Mouse (Mus musculus) frontal cortex, postnatal 36 days (tissue): ENCODE measurements at regions not wholly inside any gene's neighbourhood (a gene's known extent, or its start where the extent isn't known, plus 50 kb on each side); places are given as distances from the start of the nearest gene placed in this dataset.

ENCODE experiments used
- DNase-seq, 2 experiments: peaks; one replicate each; pipeline ENCODE4 v3.0.0; 2022; ENCODE audit warnings: low spot score in 2 of 2

DNA sequence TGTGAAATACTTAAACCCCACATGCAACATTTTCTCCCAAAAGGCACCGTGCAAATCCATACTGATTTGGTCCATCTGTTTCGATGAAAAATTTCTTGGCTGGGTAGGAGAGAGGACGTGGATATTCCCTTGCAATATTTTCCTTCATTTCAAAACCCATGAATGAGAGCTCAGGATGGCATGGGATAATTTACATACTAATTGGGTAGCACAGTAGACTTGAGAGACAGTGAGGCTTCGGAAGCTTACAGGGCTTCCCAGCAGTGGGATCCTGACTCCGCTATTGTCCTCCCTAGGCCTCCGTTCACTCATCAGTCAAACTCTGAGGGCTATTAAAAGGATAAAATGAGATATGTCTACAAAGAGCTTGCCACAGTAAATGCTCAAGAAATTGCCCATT, 59.8 kb downstream of the Sox3 start:
- DNase-seq: no peak

DNA sequence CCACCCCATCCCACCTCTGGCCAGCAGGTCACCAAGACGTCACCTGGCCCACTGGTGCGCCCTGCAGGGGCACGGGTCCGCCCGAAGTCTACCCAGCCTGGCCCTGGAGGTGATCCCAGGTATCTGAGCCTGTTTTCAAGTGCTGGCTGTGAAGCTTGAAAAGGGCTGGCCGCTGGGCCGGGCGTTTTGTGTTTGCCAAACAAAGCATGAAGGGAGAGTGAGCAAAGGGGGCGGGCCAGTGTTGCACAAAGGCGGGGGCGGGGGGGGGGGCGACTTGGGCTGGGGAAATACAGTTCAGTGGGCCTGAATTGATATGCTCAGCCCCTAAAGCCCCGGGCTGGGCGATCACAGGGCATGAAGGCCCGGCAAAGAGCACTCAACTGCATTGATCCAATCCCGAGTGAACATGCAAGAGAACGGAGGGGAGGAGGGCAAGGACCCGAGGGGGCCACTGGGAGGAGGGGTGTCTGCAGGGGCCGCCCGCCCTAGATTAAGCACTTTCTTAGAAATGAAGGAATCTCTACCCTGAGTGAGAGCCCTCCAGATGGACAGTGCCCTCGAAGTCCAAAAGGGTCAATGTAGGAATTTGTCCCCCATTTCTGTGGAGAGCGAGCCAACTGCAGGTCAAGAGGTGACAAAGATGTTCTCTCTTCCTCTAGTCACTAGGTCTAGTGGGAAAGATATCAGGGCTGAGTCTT, 61.8 kb downstream of the Sox3 start:
- no peak for DNase-seq

DNA sequence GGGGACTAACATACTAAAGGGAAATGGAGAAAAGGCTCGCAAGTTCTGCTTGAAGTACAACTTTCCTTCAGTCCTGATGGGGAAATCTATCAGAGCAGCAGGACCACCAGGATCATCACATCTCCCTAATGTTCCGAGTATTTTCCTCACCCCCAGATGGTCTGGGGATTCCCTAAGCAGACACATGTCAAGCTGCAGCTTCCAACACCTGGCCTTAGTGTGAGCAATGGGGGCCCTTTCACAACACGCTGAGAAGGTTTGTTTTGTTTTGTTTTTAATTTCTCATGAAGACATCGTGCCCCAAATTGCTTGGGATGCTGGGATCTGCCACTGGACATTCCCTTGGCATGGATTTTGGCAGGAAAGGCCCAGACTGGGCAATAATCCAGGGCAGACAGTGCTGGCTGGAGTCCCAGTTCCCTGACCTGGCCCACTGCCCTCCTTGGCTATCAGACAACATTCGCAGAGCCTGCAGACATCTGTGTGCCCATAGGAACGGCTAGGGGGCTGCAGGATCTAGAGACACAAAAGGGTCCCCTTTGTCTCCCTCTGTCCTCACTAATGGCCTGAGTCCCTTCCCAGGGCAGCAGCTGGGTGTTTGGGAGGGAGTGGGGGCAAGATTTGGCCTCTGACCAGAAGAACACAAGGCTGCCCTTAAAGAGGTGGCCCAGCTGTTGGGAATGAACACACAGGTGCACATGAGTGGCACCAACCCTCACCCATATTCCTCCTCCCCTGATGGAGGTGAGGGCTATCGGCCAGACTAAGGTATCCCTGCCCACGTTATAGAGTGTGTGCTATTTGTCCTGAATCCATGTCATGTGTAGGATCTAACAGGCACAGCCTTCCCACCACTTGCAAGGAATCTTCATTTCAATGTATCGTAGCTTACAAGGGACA, 67.8 kb downstream of the Sox3 start:
- peak; percentile 19 to 27 for DNase-seq

DNA sequence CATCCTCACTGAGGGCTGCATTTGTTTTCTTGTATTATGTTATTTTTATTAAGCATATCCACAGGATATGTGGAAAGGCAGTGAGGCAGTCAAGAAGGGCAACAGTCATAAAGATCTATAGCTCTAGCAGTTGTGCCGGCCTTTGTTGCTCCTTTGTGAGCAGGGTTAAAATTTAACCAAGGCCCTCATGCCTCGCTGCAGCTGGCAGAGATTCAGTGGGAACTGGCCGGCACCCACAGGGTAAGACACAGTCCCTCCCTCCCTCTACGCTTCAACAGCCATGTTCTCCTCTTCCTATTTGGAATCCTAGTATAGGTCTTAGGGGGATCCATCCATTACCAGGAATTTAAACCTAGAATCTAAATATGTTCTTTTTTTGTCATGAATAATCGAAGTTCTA, 94.7 kb downstream of the Sox3 start:
- no peak for DNase-seq

DNA sequence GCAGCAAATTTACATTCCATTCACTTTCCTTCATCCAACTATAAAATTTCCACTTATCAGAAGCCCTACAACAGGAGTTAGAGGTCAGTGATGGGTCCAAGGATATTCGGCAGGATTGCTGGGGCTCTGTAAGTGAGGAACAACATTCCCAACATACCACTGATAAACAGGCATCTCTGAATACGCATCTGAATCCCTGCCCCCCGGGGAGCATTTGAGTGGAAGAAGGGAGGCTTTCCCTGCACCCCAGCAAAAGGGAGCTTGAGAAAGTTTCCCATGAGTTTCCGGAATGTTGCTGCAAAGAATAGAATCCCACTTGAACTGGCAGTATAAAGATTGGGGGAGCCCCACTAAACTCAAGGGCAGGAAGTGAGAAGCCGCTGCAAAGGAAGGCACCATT, 112.5 kb downstream of the Sox3 start:
- DNase-seq: no peak

DNA sequence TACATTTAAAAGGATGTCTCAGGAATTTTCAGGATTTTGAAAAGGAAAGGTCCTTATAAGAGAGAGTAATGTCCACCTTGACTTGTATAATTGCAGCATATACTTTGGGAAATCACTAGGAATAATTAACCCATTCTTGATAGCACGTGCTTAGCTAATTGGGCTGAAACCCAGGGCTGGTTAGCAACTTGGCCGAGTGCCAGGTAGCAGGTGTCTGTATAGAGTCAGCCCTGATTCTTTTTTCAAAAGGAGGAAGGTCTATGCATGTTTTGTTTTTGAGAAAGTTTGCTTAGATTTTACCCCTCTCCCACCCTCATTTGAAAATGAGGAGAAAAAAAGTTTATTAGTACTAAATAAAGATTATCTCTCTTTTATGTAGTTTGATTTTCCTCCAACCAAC, 113.1 kb downstream of the Sox3 start:
- no peak for DNase-seq

DNA sequence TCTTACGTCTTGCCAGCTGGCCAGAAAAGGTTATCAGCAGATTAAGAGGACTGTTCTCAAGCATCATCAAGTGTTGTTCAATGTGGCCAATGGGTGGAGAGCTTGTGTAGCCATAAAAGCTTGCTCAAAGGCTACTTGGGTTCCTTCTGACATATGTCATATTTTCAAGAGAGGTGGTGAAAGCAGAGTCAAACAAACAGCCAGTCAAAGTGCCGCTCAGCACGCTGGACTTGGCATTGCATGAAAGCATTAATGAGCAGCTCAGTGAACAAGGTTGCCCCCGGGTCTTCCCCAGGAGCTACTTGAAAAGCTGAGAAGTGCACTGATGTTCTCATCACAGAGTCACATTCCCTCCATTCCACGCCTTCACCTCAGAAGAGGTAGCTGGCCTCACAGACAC, 119.6 kb downstream of the Sox3 start:
- DNase-seq: no peak

DNA sequence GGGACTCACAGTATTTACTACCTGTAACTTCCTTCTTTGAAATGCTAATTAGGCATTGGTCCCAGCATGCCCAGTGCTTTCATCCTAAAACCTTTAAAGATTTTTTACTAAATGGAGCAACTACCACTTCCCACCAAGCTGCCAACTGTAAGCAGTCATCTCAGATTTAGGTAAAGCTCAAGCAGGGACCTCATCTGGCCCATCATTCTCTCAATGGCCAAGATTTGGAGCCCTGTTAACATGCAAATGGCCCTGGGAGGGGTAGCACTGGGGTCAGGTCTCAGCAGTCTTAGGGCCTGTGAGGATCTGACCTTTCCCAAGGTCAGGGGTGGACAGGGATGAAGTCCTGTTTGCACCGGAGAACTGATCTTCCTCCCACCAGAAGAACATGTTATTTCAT, 120.8 kb downstream of the Sox3 start:
- no peak for DNase-seq

DNA sequence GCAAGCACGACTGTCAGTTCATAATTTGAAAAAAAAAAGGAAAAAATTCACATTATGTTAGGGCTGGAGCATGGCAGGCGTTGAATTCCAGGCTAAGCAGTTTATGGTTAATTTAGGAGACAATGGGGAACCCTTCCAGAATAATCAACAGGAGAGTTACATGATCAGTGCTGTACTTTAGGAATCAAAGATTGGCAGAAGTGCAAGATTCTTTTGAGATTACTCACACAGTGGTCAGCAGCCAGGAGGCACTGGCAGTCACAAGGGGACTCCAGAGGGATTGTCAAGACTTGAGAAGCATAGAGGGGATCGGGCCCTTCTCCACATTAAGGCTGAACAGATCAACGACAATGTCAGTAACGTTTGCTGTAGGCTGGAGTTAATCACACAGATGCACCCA, 142.8 kb downstream of the Sox3 start:
- no peak for DNase-seq

DNA sequence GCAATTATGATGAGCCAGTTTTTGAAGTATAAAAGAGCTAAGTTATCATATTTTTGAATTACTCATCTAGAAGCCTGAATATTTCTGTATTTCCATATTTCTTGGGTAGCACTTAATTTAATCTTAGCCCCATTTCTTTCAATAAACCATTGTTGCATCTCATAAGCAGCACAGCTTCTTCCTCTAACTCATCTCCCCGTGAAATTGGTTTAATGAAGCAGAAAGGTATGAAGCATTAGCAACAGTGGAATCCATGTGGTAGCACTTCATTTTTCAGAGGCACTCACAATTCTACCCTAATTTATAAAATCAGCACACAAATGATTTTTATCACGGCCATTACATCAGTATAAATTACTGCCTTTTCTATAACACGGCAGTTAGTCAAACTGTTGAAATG, 149.3 kb downstream of the Sox3 start:
- no peak for DNase-seq

DNA sequence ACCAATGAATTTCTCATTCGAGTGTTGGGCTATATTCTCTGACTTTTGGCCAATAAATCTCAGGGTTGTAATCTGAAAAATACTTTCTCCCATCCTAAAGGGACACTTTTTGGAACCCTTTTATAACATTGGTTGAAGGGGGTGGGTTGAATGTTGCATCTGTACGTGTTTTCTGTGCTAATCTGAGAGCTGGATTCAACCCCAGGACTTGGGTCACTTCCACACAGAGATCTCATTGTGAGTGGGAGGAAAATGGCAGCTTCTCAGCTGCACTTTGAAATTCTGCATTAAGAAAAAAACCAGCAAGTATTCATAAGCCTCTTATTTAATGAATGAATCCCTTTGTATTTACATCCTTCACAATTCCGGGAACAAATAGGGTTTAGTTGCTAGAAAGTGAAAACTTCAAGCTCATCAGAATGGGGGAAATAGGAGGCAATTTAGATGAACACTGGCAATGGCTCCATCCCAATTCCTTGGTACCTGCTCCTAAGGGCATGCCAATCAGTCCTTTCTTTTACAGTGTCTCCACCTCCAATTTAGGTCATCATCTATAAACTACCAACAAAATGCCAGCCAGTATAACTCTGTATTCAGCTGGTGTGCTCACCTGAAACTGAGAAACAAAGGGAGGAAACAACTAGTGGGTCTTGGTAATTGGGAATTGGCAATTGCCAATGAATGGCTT, 150.1 kb downstream of the Sox3 start:
- DNase-seq: peak in 1 of 2 experiments; percentile 0

DNA sequence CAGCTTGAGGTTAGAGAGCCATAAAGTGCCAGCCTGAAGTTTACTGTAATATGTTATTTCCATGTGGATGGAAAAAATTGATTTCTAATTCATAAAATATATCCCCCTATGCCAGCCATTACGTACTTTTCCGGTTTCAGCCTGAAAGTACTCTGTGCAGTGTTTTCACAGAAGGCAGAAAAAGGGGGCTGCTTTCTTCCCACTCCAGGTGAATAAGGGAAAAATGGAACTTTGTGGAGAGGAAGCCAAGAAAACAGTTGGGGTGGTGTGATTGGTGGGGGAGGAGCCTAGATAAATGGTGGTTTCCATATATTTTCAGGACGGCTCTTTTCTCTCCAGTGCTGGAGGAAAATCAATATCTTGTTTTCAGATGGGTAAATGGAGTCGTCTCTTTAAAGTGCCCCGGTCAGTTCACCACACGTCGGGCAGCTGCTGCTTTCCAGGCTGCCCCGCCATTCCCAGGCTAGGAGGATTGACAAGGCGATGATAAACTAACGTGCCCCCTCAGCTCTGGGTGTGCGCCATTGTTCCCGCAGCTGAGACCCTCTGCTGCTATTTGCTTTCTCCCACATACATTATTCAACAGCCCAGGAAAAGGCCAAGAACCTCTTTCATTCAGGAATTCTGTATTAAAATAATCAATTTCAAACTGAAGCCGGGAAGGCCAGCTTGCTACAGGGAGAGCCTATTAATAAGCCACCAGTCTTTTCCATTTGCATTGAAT, 127.1 kb upstream of the Atp11c start:
- no peak for DNase-seq

DNA sequence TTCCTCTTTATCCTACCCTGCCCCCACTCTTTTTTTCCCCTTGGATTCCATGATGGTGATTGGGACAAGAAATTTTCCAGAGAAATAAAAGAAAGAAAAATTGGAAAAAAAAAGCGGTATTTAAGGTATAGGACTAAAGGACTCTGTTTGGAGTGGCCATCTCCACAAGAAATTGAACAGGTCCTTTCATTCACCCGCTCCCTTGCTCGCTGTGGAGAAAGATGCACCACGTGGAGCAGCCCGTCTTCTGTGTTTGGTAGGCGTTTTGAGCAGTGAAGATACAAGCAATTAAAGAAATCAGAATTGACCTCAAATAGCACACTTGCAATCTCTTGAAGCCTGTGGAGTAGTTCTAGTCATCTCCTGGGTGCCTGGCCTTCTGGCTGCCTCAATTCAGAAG, 126.3 kb upstream of the Atp11c start:
- no peak for DNase-seq

DNA sequence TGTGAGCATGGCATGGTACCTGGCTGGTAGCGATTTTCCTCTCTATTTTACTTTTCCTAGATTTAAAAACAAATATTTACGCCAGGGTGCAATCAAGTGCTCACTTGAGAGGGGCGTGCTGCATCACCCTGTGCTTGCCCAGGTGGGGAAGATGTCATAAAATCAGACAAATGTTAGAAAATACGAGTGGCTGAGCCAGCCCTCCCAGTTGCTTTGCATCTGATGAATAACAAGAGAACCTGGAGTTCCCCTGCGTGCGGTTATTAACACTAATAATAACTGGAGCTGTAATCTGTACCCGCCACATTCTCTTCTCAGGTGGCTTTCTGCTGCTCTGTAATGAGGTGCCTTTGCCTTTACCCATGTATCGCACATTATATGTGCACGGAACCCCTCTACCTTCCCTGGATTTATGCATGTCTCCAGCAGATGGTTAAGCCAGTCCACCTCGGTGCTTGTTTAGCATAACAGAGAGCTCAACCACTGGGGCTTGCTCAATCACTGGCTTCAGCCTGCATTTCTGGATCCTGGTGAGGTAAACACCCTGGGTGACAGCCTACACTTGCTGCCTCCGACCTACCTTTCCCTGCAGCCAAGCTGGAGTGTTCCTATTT, 125.8 kb upstream of the Atp11c start:
- no peak for DNase-seq

DNA sequence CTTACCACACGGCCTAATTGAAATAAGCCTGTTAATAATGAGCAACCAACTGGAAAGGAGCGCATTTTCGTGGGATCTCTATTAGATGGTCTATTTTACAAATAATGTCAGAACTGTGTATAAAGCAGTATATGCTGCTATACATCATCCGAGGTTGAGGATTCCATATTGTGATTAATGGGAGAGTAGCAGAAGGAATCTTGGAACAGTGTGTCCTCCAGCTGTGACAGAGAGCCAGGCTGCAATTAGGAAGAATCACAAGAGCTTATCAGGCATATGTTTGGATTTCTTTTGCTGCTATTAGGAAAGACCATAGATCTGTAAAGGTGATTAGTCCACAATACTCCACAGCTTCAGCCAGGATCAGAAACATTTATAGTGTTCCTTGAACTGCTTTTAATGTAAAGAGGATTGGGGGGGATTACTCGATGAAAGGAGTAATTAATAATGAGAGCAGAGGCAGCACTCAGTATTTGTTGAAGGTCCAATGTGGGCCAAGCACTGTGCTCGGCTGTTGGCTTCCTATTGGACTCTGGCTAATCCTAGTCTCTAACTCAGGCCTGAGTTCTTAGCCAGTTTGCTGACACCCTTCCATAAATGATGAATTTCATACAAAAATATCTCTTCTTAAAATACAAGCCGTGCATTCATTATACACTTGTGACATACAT, 88.7 kb upstream of the Atp11c start:
- no peak for DNase-seq

DNA sequence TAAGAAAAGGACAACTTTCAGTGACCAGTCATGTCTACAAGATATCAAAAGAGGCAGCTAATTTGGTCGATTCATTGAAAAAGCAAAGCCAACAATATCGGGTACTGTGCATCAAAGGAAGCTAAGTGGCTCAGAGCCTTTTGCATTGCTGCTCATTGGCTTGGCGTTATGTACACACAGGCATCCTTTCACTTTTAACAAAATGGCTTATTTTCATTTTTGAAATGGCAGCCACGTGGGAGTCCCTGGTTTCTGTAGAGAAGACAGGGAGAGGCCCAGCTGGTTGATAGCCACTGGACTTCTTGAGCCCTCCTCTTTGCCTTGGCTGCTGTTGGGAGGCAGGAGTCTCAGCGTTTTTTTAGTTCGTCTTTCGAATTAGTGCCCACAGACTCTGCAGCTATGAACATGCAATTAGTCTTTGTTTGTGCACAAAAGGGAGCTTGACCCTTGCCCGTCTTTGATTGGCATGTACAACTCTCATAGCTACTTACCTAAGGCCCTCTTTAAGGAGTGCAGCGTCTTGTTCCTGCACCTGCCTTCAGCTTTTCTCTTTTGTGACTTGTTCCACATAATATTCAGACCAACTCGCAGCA, 52.3 kb upstream of the Atp11c start:
- DNase-seq: no peak
